ENCODE assay signal across 9 mouse cellular contexts in the genomic region with DNA sequence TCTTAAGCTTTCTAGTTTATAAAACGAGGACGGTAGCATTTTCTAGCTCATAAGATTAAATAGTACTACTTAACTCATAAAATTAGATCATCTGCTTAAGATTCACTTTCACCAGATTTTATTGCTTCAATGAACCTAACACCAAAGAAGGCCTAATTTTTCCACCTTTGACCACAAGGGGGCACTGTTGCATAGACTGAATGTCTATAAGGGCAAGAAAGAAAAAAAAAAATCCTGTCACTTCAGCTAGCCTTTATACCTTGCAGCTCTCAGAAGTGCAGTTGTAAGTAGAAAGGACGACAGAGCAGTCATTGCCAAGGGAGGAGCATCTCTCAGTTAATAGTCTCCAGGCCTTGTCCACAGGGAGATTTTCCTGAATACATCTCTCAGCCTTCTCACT.
DNase-seq lines count a peak whose midpoint lies in the region; ATAC-seq and TF ChIP-seq lines count a peak whose summit lies in the region.
"Had no signal": no experiment of that assay in that cellular context is flagged by ENCODE, and none has a peak within 500 bp of the region (broad histone marks: within the 10 kb centered on the region; RNA-seq: fewer than 3 reads in every experiment).

No protein-coding gene starts in this region.

- no peak overlapping the region for H3K4me2 ChIP-seq in heart, postnatal 0 days (ENCODE audit: low read depth, low read length)
- no peak overlapping the region for H3K4me2 ChIP-seq in heart, embryonic 11.5 days
- H3K4me2 ChIP-seq: lung, embryonic 15.5 days had no signal

- DNase-seq in heart, postnatal 0 days (ENCODE audit: low spot score): peak; percentile 53
- DNase-seq in WW6 (ENCODE audit: low read depth, low spot score): peak; percentile 28
- DNase-seq in cerebellum, postnatal 4 days (ENCODE audit: low spot score in 2 of 2): peak; percentile 69 to 78
- peak; percentile 24 for DNase-seq in hindlimb bud, embryonic 11.5 days (ENCODE audit: extremely low spot score, low read depth, low spot score)
- DNase-seq in left cerebral cortex, postnatal 4 days: peak; percentile 70
- peak; percentile 66 to 67 for DNase-seq in natural killer cell, adult 2 months (ENCODE audit: low spot score in 2 of 2)
- peak; percentile 88 for DNase-seq in thymus, postnatal 14 days

- H3K27ac ChIP-seq in heart, postnatal 0 days (ENCODE audit: low read depth): no peak overlapping the region
- H3K27ac ChIP-seq in heart, embryonic 11.5 days (ENCODE audit: low read depth, low read length): no peak overlapping the region
- H3K27ac ChIP-seq: lung, embryonic 15.5 days had no signal

- H3K9ac ChIP-seq in heart, postnatal 0 days (replicated peaks; ENCODE audit: low read depth, low read length): no peak overlapping the region
- no peak overlapping the region for H3K9ac ChIP-seq in heart, embryonic 11.5 days (ENCODE audit: low read depth, low read length)
- H3K9ac ChIP-seq: lung, embryonic 15.5 days had no signal

- 4% methylated on average over 3 of the region's 3 CpGs for WGBS in heart, postnatal 0 days
- WGBS in heart, embryonic 11.5 days (ENCODE audit: insufficient replicate concordance): 8% methylated on average over 3 of the region's 3 CpGs

- no peaks in the 10 kb centered on the region for H3K4me1 ChIP-seq in heart, postnatal 0 days (ENCODE audit: control insufficient read depth, insufficient read depth)
- no peaks in the 10 kb centered on the region for H3K4me1 ChIP-seq in heart, embryonic 11.5 days (ENCODE audit: control insufficient read depth, insufficient read depth, low read length)
- H3K4me1 ChIP-seq: lung, embryonic 15.5 days had no signal

- no peaks in the 10 kb centered on the region for H3K27me3 ChIP-seq in heart, postnatal 0 days (ENCODE audit: control insufficient read depth, insufficient read depth, low read length)
- no peaks in the 10 kb centered on the region for H3K27me3 ChIP-seq in heart, embryonic 11.5 days (ENCODE audit: control insufficient read depth, insufficient read depth, low read length)
- H3K27me3 ChIP-seq: lung, embryonic 15.5 days had no signal

- TF ChIP-seq CTCF in heart, postnatal 0 days (IDR thresholded peaks at IDR 0.05; ENCODE audit: low read depth): peak; percentile 75

- intact Hi-C loops in left cerebral cortex, postnatal 4 days (cut with DNase I): no loop called here

- no peak overlapping the region for H3K4me3 ChIP-seq in heart, postnatal 0 days (ENCODE audit: low read depth, low read length)
- H3K4me3 ChIP-seq in heart, embryonic 11.5 days (ENCODE audit: low read depth, low read length): no peak overlapping the region
- H3K4me3 ChIP-seq: lung, embryonic 15.5 days had no signal

- no peaks in the 10 kb centered on the region for H3K36me3 ChIP-seq in heart, postnatal 0 days (replicated peaks; ENCODE audit: control insufficient read depth, insufficient read depth, low read length)
- no peaks in the 10 kb centered on the region for H3K36me3 ChIP-seq in heart, embryonic 11.5 days (ENCODE audit: control insufficient read depth, insufficient read depth, low read length)
- H3K36me3 ChIP-seq: lung, embryonic 15.5 days had no signal

- ATAC-seq in heart, postnatal 0 days (ENCODE audit: insufficient read depth, low read depth): no peak
- no peak for ATAC-seq in heart, embryonic 11.5 days (replicated peaks; ENCODE audit: insufficient number of reproducible peaks, low FRiP score, low TSS enrichment)

- no peak for TF ChIP-seq EP300 in heart, postnatal 0 days (IDR thresholded peaks at IDR 0.05; ENCODE audit: low read depth)

- no peaks in the 10 kb centered on the region; the same call in 1 of the 2 replicates for H3K9me3 ChIP-seq in heart, postnatal 0 days (replicated peaks; ENCODE audit: control insufficient read depth, low read length)
- no peaks in the 10 kb centered on the region for H3K9me3 ChIP-seq in heart, embryonic 11.5 days (replicated peaks; ENCODE audit: control insufficient read depth, low read length)
- H3K9me3 ChIP-seq: lung, embryonic 15.5 days had no signal

Comparison
In these comparisons a context has a peak if more than half of its experiments do, and no peak if none do; other contexts are left out.
1. DNase-seq: peak in every context shown above with its lines; median percentile 88 in thymus, postnatal 14 days; 74 in cerebellum, postnatal 4 days; 70 in left cerebral cortex, postnatal 4 days; 66 in natural killer cell, adult 2 months; 53 in heart, postnatal 0 days; 28 in WW6; 24 in hindlimb bud, embryonic 11.5 days.